Mouse (Mus musculus): Measurements from ENCODE around the gene Cnnm1.

The Cnnm1 gene

GRCm38 (mm10) chr19:43546337-43547117 lies 106.3 kb downstream of the Cnnm1 start:
- no peak for DNase-seq (ENCODE audit: low read depth)
